Mouse (Mus musculus) adrenal gland, postnatal 10 days (tissue): ENCODE measurements at regions not wholly inside any gene's neighbourhood (a gene's known extent, or its start where the extent isn't known, plus 50 kb on each side); places are given as distances from the start of the nearest gene placed in this dataset.

ENCODE experiments used
- DNase-seq: peaks from one replicate; pipeline ENCODE4 v3.0.0; 2021; ENCODE audit warnings: mixed read lengths

- DNase-seq, result no peak
Measured at GRCm38 (mm10) chr8:34546815-34547214, 435.3 kb upstream of the Gm10131 start.

- no peak for DNase-seq
Measured at GRCm38 (mm10) chr8:34542361-34543038, 431.0 kb upstream of the Gm10131 start.

GRCm38 (mm10) chr8:34539232-34539631 lies 427.7 kb upstream of the Gm10131 start:
- DNase-seq, result peak; percentile 6

- DNase-seq, result no peak
Measured at GRCm38 (mm10) chr8:34535434-34535833, 423.9 kb upstream of the Gm10131 start.

GRCm38 (mm10) chr8:34533421-34533820 lies 421.9 kb upstream of the Gm10131 start:
- no peak for DNase-seq

- DNase-seq, result no peak
Measured at GRCm38 (mm10) chr8:34530896-34531679, 419.6 kb upstream of the Gm10131 start.

GRCm38 (mm10) chr8:34530046-34530445 lies 418.5 kb upstream of the Gm10131 start:
- peak; percentile 31 for DNase-seq

GRCm38 (mm10) chr8:34529452-34529851 lies 417.9 kb upstream of the Gm10131 start:
- no peak for DNase-seq

GRCm38 (mm10) chr8:34528213-34528612 lies 416.7 kb upstream of the Gm10131 start:
- DNase-seq, result no peak

- DNase-seq, result no peak
Measured at GRCm38 (mm10) chr8:34525231-34525630, 413.7 kb upstream of the Gm10131 start.

GRCm38 (mm10) chr8:34523849-34524248 lies 412.3 kb upstream of the Gm10131 start:
- no peak for DNase-seq

- DNase-seq, result no peak
Measured at GRCm38 (mm10) chr8:34521316-34521715, 409.8 kb upstream of the Gm10131 start.

- no peak for DNase-seq
Measured at GRCm38 (mm10) chr8:34520664-34521063, 409.1 kb upstream of the Gm10131 start.

GRCm38 (mm10) chr8:34513459-34514090 lies 402.0 kb upstream of the Gm10131 start:
- DNase-seq, result no peak

- no peak for DNase-seq
Measured at GRCm38 (mm10) chr8:34505829-34506555, 394.5 kb upstream of the Gm10131 start.

- DNase-seq, result no peak
Measured at GRCm38 (mm10) chr8:34505102-34505501, 393.6 kb upstream of the Gm10131 start.

GRCm38 (mm10) chr8:34502606-34503162 lies 391.1 kb upstream of the Gm10131 start:
- no peak for DNase-seq

- no peak for DNase-seq
Measured at GRCm38 (mm10) chr8:34499196-34499595, 387.7 kb upstream of the Gm10131 start.

GRCm38 (mm10) chr8:34496751-34497150 lies 385.2 kb upstream of the Gm10131 start:
- DNase-seq, result no peak

GRCm38 (mm10) chr8:34495974-34496373 lies 384.4 kb upstream of the Gm10131 start:
- DNase-seq, result no peak

- DNase-seq, result no peak
Measured at GRCm38 (mm10) chr8:34488746-34489400, 377.3 kb upstream of the Gm10131 start.
